Mouse (Mus musculus): ENCODE results near the gene Fgfr2.

DNA sequence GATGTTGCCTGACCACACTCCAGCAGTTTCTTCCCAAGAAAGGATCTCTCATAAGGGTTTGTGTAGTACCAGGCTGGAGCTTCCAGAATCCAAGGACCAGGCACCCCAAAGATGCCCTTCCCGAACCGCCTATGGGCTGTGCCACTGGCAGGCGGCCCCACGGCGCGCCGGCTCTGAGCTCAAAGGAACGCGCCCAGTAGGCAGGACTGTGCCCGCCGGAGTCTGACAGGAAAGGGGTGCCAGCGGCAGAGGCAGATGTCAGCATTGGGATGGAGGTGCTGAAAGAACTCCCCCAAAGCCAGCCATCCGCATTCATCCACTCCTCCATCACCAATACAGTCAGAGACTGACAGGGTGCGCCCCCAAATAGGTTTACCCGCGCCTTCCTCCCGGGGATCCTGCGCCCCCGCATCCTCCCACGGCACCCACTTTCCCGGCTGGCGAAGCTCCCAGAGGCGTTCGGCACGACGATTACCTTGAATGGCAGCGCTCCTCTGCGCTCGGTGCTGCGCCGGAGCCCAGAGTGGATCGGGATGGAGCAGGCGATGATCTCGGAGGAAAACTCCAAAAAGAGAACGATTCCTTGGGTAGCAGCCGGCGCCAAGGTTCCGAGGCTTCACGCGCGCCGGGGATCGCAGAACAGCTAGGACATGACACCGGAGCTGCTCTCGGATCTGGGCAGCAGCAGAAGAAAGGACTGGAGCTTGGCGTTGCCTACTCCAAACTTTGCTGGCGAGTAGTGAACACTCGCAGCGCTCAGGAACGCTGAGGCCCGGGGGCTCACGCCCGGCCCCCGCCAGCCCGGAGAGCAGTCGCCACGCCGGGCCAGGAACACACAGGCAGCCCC lies 2857.6 kb downstream of the Fgfr2 start:
- TF ChIP-seq POLR2A (IDR thresholded peaks at IDR 0.05; ENCODE audit: low read depth, low read length) (no peak), CTCF (IDR thresholded peaks at IDR 0.05; ENCODE audit: extremely low read depth, insufficient read length, insufficient replicate concordance, low read depth, low read length) (no peak)

Data from small intestine, adult 2 months (tissue).